Mouse (Mus musculus): ENCODE measurements around the gene Gemin4. TPM values are rescaled to one million over a fixed set of nuclear protein-coding genes. Genes with fewer than 3 reads are reported as not detected.

Gene Gemin4
- polyA plus RNA-seq (2012), result 5.2 and 5.7 TPM in 2 replicates

GRCm38 (mm10) chr11:76217390-76217800, at the start of gene Gemin4, which contains the start of gene Dbil5:
Gene Gemin4 (minus strand): TSS chr11:76217664.
Gene Dbil5 (plus strand): TSS chr11:76217608.
- no peak for TF ChIP-seq GATA1 (IDR thresholded peaks at IDR 0.05; ENCODE audit: low read length)

GRCm38 (mm10) chr11:76262611-76263351, 45.3 kb upstream of the Gemin4 start:
- TF ChIP-seq GATA1 (IDR thresholded peaks at IDR 0.05; ENCODE audit: low read length), result no peak

- TF ChIP-seq GATA1 (IDR thresholded peaks at IDR 0.05; ENCODE audit: low read length), result no peak
These were observed 43.8 kb upstream of the Gemin4 start for GRCm38 (mm10) chr11:76261224-76261623.

- no peak for TF ChIP-seq GATA1 (IDR thresholded peaks at IDR 0.05; ENCODE audit: low read length)
These were observed 43.0 kb upstream of the Gemin4 start for GRCm38 (mm10) chr11:76260208-76261050.

- no peak for TF ChIP-seq GATA1 (IDR thresholded peaks at IDR 0.05; ENCODE audit: low read length)
These were observed 41.0 kb upstream of the Gemin4 start for GRCm38 (mm10) chr11:76258511-76258910.

- TF ChIP-seq GATA1 (IDR thresholded peaks at IDR 0.05; ENCODE audit: low read length), result no peak
These were observed 39.9 kb upstream of the Gemin4 start for GRCm38 (mm10) chr11:76257386-76257785.

GRCm38 (mm10) chr11:76256129-76256528, 38.7 kb upstream of the Gemin4 start:
- no peak for TF ChIP-seq GATA1 (IDR thresholded peaks at IDR 0.05; ENCODE audit: low read length)

- TF ChIP-seq GATA1 (IDR thresholded peaks at IDR 0.05; ENCODE audit: low read length), result no peak
These were observed 38.1 kb upstream of the Gemin4 start for GRCm38 (mm10) chr11:76255431-76256001.

- no peak for TF ChIP-seq GATA1 (IDR thresholded peaks at IDR 0.05; ENCODE audit: low read length)
These were observed 36.4 kb upstream of the Gemin4 start for GRCm38 (mm10) chr11:76253918-76254264.

GRCm38 (mm10) chr11:76253145-76253917, 35.9 kb upstream of the Gemin4 start:
- no peak for TF ChIP-seq GATA1 (IDR thresholded peaks at IDR 0.05; ENCODE audit: low read length)

- TF ChIP-seq GATA1 (IDR thresholded peaks at IDR 0.05; ENCODE audit: low read length), result no peak
These were observed 34.6 kb upstream of the Gemin4 start for GRCm38 (mm10) chr11:76252036-76252435.

- no peak for TF ChIP-seq GATA1 (IDR thresholded peaks at IDR 0.05; ENCODE audit: low read length)
These were observed 29.8 kb upstream of the Gemin4 start for GRCm38 (mm10) chr11:76247239-76247638.

GRCm38 (mm10) chr11:76246439-76246838, 29.0 kb upstream of the Gemin4 start:
- no peak for TF ChIP-seq GATA1 (IDR thresholded peaks at IDR 0.05; ENCODE audit: low read length)

GRCm38 (mm10) chr11:76243811-76244546, 26.5 kb upstream of the Gemin4 start:
- no peak for TF ChIP-seq GATA1 (IDR thresholded peaks at IDR 0.05; ENCODE audit: low read length)
